Mouse (Mus musculus): ENCODE data around the gene Lrp1. TPM values are rescaled to one million over a fixed set of nuclear protein-coding genes. Genes with fewer than 3 reads are reported as not detected.

The Lrp1 gene
- total RNA-seq, 2 experiments from 2014 or later, result 277 to 285 TPM

DNA sequence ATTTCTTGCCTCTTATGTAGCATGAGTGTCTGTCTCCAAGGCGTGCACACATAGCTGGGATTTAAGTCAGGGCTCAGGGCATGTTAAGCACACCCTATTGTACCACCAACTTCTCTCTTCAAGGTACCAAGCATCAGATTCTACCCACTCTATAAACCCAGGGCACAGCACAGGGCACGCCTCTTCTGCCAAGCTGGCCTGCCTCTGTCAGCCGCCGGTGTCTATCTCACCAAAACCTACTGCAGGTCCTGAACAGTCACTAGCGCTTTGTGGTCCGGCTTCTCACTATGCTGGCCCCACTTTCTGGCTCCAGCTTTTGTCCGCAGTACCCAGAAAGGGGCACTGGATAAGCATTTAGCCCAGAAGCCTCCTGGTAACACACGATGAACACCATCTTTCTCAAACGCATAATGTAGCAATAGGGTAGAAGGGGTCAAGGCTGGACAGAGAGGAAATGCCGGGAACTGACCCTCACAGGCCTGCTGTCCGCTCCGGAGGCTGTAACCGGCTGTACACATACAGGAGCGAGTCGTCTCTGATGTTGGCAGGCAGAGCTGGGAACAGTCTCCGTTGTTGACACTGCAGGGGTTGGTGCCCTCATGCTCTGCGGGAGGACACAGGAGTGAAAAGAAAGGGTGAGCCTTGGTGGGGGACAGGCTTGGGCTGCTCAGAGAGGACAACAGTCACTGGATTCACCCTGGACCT is 49.9 kb downstream of the Lrp1 start:
- DNase-seq (ENCODE audit: low spot score in 2 of 2), result no peak
- intact Hi-C loops (cut with DNase I), result no loop called here

DNA sequence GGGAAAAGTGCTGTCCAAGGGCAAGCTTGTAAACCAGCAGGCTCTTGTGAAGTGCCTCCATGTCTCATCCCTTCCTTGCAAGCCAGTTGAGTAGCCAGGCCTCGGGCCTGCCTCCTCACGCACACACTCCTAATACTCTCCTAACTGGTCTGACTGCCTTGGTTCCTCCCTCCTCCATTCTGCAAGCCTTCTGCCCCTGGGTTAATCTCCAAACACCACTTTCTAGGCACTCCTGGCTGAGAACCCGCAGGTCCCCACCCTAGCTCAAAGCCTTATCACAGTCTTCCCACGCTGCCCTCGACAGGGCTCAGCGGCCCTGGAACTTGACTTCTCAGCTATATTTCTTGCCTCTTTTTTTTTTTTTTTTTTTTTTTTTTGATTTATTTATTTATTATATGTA is 50.6 kb downstream of the Lrp1 start:
- DNase-seq (ENCODE audit: low spot score in 2 of 2), result no peak
- intact Hi-C loops (cut with DNase I), result no loop called here

DNA sequence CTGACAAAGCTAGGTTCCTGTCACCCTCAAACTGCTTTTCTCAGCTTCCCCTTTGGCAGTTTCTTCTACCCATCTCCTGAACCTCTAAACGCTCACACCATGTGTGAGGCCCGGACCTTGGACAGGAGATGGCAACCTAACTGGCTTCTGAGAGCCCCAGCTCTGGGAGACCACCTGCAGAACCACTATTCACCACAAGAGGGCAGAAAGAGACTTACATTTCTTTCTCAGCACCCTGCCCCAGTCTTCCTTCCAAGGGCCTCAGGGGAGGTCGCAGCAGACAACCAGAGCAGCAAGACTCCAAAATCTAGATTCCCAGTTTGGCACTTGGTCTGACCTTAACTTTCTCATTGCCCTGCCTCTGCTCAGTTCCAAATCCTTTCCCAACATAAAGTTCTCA is 51.5 kb downstream of the Lrp1 start:
- DNase-seq (ENCODE audit: low spot score in 2 of 2), result peak; percentile 67 to 69

DNA sequence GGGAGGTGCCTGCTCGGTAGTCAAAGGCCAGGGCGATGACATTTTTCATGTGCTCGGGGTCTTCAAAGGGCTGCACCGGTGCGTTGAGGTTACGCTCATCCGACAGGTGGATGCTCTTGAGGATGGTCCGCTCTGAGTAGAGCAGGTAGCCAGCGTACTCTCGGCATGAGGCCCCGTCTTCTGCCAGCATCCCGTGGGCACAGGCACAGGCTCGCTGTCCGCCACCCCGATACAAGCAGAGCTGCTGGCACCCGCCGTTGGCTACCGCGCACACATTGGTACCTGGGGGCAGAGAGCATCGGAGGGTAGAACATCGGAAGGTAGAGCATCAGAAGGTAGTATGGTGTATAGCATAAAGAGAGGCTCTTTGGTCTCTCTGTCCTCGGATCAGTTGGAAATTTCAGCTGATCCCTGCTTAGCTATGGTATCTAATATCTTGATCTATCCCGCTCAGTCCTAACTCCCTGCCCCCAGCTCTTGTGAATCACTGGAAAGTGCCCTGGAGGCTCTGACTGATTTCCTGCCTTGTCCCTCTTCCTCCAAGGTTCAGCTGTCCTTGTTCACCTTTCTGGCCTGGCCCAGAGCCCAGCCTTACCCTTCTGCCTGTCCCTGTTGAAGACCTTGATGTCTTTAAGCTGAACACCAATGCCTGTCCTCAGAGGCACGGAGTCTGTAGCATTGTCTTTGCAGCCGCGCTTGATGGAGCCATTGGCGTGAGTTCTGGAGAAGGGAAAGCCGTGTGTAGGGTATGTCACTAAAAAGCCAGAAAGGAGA is 54.2 kb downstream of the Lrp1 start:
- intact Hi-C loops (cut with DNase I), result no loop called here
- no peak for DNase-seq (ENCODE audit: low spot score in 2 of 2)

More for the DNA sequence above, 51.5 kb downstream of the Lrp1 start:
- intact Hi-C loops (cut with DNase I), result loop anchor here (2.0 kb wide), 1 partner anchor 53 kb away; no protein-coding TSS in a partner anchor

DNA sequence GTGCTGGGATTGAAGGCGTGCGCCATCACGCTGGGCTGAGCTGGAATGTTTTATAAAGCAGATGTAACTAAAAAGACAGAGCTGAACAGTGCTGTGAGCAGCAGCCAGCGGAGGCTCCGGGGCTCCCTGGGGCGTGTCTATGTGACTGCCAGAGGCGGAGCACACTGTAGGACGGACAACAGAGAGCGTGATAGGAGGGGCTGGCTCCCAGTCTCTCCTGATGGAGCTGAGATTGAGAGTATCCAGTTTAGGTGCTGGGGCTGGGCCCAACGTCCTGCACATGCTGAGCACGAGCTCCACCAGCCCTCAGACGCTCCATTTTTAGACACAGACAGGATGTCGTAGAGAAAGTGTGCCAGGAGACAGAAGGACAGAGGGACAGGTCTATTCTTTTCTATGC is 56.6 kb downstream of the Lrp1 start:
- DNase-seq (ENCODE audit: low spot score in 2 of 2), result peak in 1 of 2 experiments; percentile 58
- intact Hi-C loops (cut with DNase I), result no loop called here

DNA sequence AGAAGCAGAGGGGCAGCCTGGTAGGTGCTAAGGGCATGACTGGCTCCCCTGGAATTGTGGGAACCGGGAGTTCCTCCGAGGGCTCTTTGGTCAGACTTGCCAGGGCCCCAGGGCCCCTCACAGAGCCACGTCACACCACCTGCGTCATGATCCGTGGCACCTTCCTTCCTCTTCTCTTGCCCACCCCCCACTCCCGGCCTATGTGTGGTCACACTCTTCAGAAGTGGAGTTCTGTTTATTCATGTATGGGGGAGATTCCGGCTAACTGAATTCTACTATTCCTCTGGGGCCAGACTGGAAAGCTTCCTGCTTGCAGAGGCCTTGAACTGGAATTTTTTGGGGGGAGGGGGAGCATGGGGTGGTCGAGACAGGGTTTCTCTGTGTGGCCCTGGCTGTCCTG is 57.1 kb downstream of the Lrp1 start:
- DNase-seq (ENCODE audit: low spot score in 2 of 2), result no peak
- intact Hi-C loops (cut with DNase I), result no loop called here

DNA sequence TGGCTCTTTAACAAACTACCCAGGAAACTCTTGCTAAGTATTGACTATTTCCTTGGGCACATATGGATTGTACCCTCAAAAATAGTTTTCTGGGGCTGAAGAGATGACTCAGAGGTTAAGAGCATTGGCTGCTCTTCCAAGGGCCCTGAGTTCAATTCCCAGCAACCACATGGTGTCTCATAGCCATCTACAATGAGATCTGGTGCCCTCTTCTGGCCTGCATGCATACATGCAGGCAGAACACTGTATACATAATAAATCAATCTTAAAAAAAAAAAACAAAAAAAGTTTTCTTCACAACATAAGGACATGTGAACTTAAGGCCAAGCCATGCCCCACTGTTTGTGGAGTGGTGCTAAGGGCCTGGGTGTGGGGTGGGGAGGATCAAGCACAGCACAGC is 59.8 kb downstream of the Lrp1 start:
- no peak for DNase-seq (ENCODE audit: low spot score in 2 of 2)
- intact Hi-C loops (cut with DNase I), result no loop called here

DNA sequence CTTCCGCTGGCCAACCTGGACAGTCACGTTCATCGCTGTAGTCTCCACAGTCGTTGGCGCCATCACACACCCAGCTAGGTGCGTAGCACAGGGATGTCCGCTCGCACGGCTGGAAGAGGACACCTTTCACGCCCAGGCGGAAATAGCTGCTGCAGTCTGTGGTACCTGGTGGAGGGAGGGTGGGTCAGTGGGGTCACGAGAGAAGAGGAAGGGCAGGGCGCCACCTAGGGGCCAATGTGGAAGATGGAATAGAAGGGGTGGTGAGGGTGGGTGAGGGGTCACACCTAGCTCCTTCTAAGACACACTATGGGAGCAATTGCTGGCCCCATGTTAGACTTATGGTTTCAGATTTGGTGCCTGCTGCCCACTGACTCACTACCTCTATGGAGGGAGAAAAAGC is 63.6 kb downstream of the Lrp1 start:
- DNase-seq (ENCODE audit: low spot score in 2 of 2), result no peak
- intact Hi-C loops (cut with DNase I), result no loop called here

DNA sequence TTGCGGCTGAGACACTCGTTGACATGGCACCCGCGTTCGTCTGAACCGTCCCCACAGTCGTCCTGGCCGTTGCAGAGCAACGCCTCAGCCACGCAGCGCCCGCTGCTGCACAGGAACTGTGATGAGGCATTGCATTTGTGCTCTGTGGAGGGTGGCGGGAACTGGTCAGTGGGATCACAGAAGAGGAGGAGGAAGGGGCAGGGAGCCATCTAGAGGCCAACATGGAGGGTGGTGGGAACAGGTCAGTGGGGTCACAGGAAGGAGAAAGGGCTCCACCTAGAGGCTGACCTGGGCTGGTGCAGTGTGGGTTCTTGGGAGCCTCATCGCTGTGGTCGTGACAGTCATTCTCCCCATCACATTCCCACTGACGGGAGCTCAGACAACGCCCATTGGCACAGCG is 65.2 kb downstream of the Lrp1 start:
- no peak for DNase-seq (ENCODE audit: low spot score in 2 of 2)
- intact Hi-C loops (cut with DNase I), result no loop called here

DNA sequence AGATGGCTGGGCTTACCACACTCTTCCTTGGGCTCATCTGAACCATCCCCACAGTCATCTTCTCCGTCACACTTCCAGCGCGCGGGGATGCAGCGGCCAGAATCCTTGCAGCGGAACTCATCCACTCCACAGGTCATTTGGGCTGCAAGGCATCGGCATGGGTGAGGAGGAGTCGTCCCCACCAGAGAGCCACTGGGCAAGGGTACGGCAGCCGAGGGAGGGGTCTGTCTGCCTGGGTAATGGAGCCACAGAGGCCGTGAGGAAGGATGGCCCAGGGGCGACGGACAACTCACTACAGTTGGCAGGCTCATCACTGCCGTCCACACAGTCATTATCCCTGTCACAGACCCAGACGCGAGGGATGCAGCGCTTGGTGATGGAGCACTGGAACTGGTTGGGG is 71.1 kb downstream of the Lrp1 start:
- DNase-seq (ENCODE audit: low spot score in 2 of 2), result no peak
- intact Hi-C loops (cut with DNase I), result no loop called here

DNA sequence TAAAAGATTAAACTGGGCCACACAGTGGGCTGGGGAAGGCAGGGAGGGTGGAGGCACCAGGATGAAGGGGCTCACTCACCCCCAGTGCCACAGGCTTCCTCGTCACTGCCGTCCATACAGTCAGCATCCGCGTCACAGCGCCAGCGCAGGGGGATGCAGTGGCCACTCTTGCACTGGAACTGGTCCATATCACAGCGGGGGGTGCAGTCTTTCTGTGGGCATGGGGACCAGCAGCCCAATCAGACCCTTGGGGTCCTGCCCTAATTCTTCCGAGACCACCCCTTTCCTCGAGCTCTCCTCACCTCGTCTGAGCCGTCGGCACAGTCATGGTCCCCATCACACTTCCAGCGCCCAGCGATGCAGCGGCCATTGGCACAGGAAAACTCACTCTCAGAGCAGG is 72.7 kb downstream of the Lrp1 start:
- DNase-seq (ENCODE audit: low spot score in 2 of 2), result no peak
- intact Hi-C loops (cut with DNase I), result no loop called here

DNA sequence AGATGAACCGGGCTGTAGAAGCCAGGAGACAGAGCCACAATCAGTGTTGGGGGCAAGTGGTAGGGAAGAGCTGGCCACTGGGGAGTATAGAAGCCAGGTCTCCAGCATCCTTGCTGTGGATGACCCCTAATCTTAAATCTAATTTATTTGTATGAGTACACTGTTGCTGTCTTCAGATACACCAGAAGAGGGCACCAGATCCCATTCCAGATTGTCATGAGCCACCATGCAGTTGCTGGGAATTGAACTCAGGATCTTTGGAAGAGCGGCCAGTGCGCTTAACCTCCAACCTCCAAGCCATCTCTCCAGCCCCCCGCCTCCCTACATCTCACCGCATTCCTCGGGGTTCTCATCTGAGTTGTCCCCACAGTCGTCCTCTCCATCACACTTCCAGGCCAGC is 74.4 kb downstream of the Lrp1 start:
- no peak for DNase-seq (ENCODE audit: low spot score in 2 of 2)
- intact Hi-C loops (cut with DNase I), result no loop called here

DNA sequence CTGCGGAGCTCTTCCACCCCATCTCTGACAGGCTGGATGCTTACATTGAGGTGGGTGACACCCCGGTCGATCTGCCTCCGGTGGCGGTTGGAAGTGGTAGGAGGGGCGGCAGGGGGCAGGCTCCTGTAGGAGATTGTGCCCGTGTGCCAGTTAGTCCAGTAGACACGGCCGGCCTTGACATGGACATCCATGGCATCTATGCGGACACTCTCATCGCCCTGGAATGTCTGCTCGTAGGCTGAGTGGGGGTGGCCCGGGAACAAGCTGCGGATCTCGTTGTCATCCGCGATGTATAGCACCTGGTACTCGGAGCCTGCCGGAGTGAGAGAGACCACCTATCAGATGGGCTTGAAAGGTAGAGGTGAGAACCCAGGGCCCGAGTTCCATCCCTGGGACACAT is 76.6 kb downstream of the Lrp1 start:
- no peak for DNase-seq (ENCODE audit: low spot score in 2 of 2)
- intact Hi-C loops (cut with DNase I), result no loop called here

DNA sequence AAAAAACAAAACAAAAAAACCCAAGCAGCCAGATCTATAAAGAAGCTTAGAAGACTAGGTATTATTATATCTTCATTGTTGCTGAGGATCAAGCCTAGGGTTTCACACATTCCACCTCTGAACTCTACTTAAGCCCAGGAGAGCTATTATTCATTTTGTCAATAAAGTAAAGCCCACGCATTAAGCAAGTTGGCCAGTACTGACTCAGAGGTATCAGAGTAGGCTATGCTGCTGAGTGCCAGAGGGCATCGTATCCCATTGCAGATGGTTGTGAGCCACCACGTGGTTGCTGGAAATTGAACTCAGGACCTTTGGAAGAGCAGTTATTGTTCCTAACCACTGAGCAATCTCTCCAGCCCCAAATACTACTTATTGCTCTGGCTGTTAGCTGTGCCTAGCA is 77.0 kb downstream of the Lrp1 start:
- DNase-seq (ENCODE audit: low spot score in 2 of 2), result no peak
- intact Hi-C loops (cut with DNase I), result no loop called here

DNA sequence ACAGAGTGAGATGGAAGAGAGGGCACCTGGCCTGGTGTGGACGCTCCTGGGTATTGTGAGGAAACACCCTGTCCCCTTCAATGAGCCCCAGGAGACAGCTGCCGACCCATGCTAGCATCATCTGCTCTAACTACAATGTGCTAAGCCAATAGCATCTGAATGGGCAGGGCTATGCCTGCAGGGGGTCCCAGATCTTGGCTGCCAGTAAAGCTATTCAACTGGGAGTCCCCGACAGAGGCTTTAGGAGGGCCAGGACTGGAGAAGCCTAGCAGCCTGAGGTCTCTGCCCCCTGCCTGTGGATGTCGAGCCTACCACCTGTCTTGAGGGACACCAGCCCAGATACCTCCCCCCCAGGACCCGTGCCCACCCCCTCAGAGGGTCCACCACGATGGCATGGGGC is 78.2 kb downstream of the Lrp1 start:
- intact Hi-C loops (cut with DNase I), result no loop called here
- no peak for DNase-seq (ENCODE audit: low spot score in 2 of 2)

DNA sequence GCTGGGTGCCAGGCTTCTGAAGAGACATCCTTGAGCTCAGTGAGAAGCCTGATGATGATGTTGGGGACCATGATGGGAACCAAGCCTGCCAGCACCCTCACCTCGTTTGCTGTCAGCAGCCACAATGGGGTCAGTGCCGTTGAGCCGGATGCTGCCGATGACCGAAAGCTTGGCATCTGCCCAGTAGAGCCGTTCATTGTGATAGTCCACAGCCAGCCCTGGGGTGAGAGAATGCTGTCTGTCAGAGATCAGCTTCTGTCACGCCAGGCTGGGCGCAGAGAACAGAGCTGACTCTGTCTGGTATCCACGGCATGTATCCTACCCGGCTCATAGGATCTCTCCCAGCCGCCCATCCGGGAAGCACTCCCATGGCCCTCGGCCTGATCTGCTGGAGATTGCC is 78.9 kb downstream of the Lrp1 start:
- intact Hi-C loops (cut with DNase I), result no loop called here
- peak in 1 of 2 experiments; percentile 41 for DNase-seq (ENCODE audit: low spot score in 2 of 2)

DNA sequence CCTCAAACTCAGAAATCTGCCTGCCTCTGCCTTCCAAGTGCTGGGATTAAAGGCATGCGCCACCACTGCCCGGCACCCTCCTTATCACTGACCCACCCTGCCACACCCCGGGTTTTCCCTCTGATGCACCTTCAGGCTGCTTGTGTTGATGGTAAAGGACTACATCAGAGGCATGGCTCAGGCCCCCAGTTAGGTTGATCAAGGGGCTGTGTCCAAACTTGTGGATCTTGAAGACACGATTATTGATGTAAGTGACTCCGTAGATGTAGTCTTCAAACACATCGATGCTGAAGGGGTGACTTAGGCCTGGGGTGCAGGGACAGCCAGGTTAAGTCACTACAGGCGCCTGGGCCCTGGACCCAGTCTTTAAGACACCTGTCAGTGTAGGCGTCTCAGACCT is 79.4 kb downstream of the Lrp1 start:
- no peak for DNase-seq (ENCODE audit: low spot score in 2 of 2)
- intact Hi-C loops (cut with DNase I), result no loop called here

DNA sequence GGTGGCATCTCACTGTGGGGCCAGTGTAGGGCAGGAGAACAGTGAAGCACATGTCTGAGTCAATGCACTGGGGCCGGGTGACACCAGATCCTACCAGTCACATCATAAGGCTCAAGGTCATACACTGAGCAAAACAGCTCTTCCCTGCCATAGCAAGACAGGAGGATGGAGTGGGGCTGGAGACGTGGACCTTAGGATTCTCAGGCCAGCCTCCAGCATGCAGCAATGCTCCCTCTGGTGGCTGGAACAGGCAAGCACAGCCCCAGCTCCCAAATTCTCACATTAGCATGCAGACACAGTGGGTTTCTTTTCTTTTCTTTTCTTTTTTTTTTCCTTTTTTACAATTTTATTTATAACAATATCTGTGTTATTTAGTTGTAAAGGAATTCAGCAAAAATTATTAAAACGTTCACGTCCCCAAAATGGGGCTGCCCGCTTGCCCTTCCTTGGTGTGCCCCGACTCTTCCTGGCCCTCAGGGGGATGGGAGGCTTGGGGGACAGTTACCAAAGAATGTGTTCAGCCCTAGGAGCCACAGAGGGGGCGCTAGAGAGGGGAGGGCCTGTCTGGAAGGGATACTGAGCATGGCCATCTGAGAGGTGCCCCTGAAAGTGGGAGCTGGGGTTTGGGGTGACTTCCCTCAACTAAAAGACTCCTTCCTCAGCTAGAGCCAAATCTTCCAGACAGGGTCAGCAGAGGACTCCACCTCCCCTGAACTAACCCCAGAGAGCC is 82.9 kb downstream of the Lrp1 start:
- intact Hi-C loops (cut with DNase I), result loop anchor here (1.0 to 2.0 kb wide), 2 partner anchors 29 to 199 kb away; no protein-coding TSS in a partner anchor
- DNase-seq (ENCODE audit: low spot score in 2 of 2), result peak; percentile 81 to 89

DNA sequence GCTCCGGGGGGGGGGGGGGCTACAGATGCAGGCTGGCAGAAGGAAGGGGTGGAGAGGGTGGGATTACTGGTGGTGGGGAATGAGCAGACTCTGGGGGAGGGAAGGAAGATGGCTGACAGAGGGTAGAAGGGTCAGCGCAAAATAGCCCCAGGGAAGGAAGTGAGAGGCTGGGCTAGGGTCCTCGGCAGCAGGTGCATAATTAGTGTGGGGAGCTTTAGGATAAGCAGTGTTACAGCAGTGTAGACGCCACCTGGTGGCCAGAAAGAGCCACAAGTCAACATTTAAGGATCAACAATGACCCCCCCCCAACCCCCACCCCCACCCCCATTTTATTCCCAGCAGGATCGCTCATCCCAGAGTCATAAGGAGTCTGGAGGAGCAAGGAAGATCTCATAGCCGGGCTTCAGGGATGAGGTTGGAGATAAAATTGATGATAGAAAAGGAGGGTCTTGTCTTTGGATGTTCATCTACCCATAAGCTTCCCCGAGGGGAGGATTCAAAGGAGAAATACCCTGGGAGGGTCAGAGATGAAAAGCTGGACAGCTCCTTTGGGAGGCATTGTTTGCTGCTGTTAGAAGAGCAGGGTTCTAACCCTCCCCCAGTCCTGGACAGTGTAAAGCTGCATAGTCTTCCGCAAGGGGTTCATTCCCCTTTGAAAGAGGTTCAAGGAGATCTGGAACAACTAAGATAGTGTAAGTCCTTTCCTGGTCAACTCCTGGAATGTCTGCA is 84.2 kb downstream of the Lrp1 start:
- intact Hi-C loops (cut with DNase I), result loop anchor here (1.0 to 2.0 kb wide), 2 partner anchors 23 to 198 kb away; no protein-coding TSS in a partner anchor
- DNase-seq (ENCODE audit: low spot score in 2 of 2), result peak; percentile 47 to 53

DNA sequence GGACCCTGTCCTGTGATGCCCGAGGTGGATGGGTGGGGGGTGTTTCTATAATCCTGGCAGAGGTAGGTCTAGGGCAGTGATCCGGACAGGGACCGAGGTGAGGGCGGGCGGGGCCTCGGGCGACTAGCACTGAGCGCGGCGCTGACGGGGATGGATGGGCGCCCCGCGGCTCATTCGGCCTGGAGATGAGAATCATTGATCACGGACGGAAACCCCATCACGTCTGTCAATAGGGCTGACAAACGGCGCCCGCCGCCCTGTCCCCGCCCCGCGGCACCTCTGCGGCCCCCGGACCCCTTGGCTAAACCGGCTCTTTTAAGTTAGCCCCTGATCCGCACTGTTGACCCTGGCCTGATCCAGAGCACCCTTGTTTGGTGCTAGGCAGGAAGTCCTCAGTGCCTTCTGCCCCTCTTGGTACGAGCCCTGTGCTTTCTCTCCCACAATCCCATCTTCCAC is 86.0 kb downstream of the Lrp1 start:
- intact Hi-C loops (cut with DNase I), result no loop called here
- no peak for DNase-seq (ENCODE audit: low spot score in 2 of 2)

All from left cerebral cortex, postnatal 25 days (tissue).